Mouse (Mus musculus) liver, embryonic 13.5 days (tissue): ENCODE measurements around the gene Atg13. TPM values are rescaled to one million over a fixed set of nuclear protein-coding genes. Genes with fewer than 3 reads are reported as not detected.

Source experiments
- ATAC-seq: fragments of 200-750 bp; cut with Nextera tagmentation; 2 replicates; pipeline ENCODE4 v1.8.0; 2017; ENCODE audit warnings: low read depth, mild to moderate bottlenecking, moderate number of reproducible peaks, moderate library complexity
- DNase-seq: peaks from one replicate; pipeline ENCODE4 v3.0.0; 2022
- H3K27ac ChIP-seq: fragments of 300-500 bp; sonication (generic); 2 replicates; pipeline ENCODE4 v1.5.1; 2015; ENCODE audit warnings: moderate library complexity, mild to moderate bottlenecking, inconsistent platforms
- H3K27me3 ChIP-seq: fragments of 300-500 bp; sonication (generic); 2 replicates; pipeline ENCODE4 v1.6.1; 2015; ENCODE audit warnings: mild to moderate bottlenecking, inconsistent platforms
- H3K36me3 ChIP-seq: fragments of 300-500 bp; sonication (generic); 2 replicates; pipeline ENCODE4 v1.6.1; 2015; ENCODE audit warnings: mild to moderate bottlenecking, inconsistent platforms
- H3K4me1 ChIP-seq: fragments of 300-500 bp; sonication (generic); replicated peaks from 2 replicates; pipeline ENCODE4 v1.6.1; 2015; ENCODE audit warnings: inconsistent platforms
- H3K4me2 ChIP-seq: fragments of 300-500 bp; sonication (generic); 2 replicates; pipeline ENCODE4 v1.6.1; 2015; ENCODE audit warnings: inconsistent platforms, mild to moderate bottlenecking, moderate library complexity
- H3K4me3 ChIP-seq: fragments of 300-500 bp; sonication (generic); replicated peaks from 2 replicates; pipeline ENCODE4 v1.5.1; 2015; ENCODE audit warnings: mild to moderate bottlenecking, inconsistent platforms
- H3K9ac ChIP-seq: fragments of 300-500 bp; sonication (generic); 2 replicates; pipeline ENCODE4 v1.6.1; 2015; ENCODE audit warnings: mild to moderate bottlenecking, inconsistent platforms
- H3K9me3 ChIP-seq: fragments of 300-500 bp; sonication (generic); replicated peaks from 2 replicates; pipeline ENCODE4 v1.6.1; 2016; ENCODE audit warnings: inconsistent platforms
- WGBS: fragments of 180-500 bp; shearing (Covaris S2); methylation state at CpG from one replicate; pipeline ENCODE4 v1.1.7; 2015; ENCODE audit not compliant: insufficient replicate concordance; 5-methylcytosine and 5-hydroxymethylcytosine counted together
- polyA plus RNA-seq: library from polyadenylated mRNA; unstranded; fragments of >200 nt; fragmentation: Nextera tagmentation; extraction: Ambion mirVana; gene quantifications from 2 replicates; pipeline ENCODE4 v1.2.1, GENCODE M21; 2015

The Atg13 gene
- polyA plus RNA-seq, 1 experiment from 2014 or later = 10.6 TPM

- Histone ChIP-seq H3K27ac (no peak overlapping the region), H3K36me3 (peaks cover 60% of the 10 kb centered on the region)
Measured at GRCm38 (mm10) chr2:91683919-91684318, 26.5 kb downstream of the Atg13 start.

GRCm38 (mm10) chr2:91682850-91683249 is 27.5 kb downstream of the Atg13 start:
- no peaks in the 10 kb centered on the region for H3K4me1 ChIP-seq
- WGBS = 54% methylated on average over 4 of the region's 4 CpGs
- H3K9ac ChIP-seq = no peak overlapping the region
- peaks cover 59% of the 10 kb centered on the region for H3K36me3 ChIP-seq
- no peak overlapping the region for H3K4me2 ChIP-seq
- H3K9me3 ChIP-seq = no peaks in the 10 kb centered on the region
- no peak overlapping the region for H3K4me3 ChIP-seq
- no peaks in the 10 kb centered on the region for H3K27me3 ChIP-seq
- DNase-seq = peak; percentile 21
- ATAC-seq = peak; percentile 62; the same call in 1 of the 2 replicates
- H3K27ac ChIP-seq = no peak overlapping the region

More at GRCm38 (mm10) chr2:91683919-91684318, 26.5 kb downstream of the Atg13 start:
- DNase-seq = no peak
- 71% methylated on average over 8 of the region's 8 CpGs for WGBS
- Histone ChIP-seq H3K4me2 (no peak overlapping the region), H3K4me3 (no peak overlapping the region), H3K4me1 (no peaks in the 10 kb centered on the region), H3K27me3 (no peaks in the 10 kb centered on the region), H3K9ac (no peak overlapping the region), H3K9me3 (no peaks in the 10 kb centered on the region)
- no peak for ATAC-seq

- no peaks in the 10 kb centered on the region for H3K27me3 ChIP-seq
- no peak overlapping the region for H3K4me3 ChIP-seq
- H3K9ac ChIP-seq = no peak overlapping the region
- no peak for DNase-seq
- no peak overlapping the region for H3K4me2 ChIP-seq
- H3K4me1 ChIP-seq = no peaks in the 10 kb centered on the region
- no peak overlapping the region for H3K27ac ChIP-seq
- no peaks in the 10 kb centered on the region for H3K9me3 ChIP-seq
- peaks cover 88% of the 10 kb centered on the region for H3K36me3 ChIP-seq
- no peak for ATAC-seq
Measured at GRCm38 (mm10) chr2:91676961-91677360, 33.4 kb downstream of the Atg13 start.

GRCm38 (mm10) chr2:91676420-91676819 is 34.0 kb downstream of the Atg13 start:
- Histone ChIP-seq H3K27ac (no peak overlapping the region), H3K4me1 (no peaks in the 10 kb centered on the region), H3K4me3 (no peak overlapping the region), H3K9ac (no peak overlapping the region), H3K4me2 (no peak overlapping the region), H3K36me3 (peaks cover 90% of the 10 kb centered on the region), H3K27me3 (no peaks in the 10 kb centered on the region), H3K9me3 (no peaks in the 10 kb centered on the region)
- no peak for DNase-seq
- no peak for ATAC-seq
- WGBS = 60% methylated on average over 2 of the region's 2 CpGs

GRCm38 (mm10) chr2:91674895-91675294 is 35.5 kb downstream of the Atg13 start:
- Histone ChIP-seq H3K4me2 (no peak overlapping the region), H3K4me1 (no peaks in the 10 kb centered on the region), H3K4me3 (no peak overlapping the region), H3K9me3 (no peaks in the 10 kb centered on the region), H3K27ac (no peak overlapping the region), H3K27me3 (no peaks in the 10 kb centered on the region), H3K36me3 (peaks cover 92% of the 10 kb centered on the region), H3K9ac (no peak overlapping the region)
- DNase-seq = no peak
- 81% methylated on average over 5 of the region's 5 CpGs for whole genome bisulfite sequencing
- no peak for ATAC-seq

GRCm38 (mm10) chr2:91673587-91673986 is 36.8 kb downstream of the Atg13 start:
- H3K9me3 ChIP-seq = no peaks in the 10 kb centered on the region
- ATAC-seq (no peak), DNase-seq (no peak)
- H3K27me3 ChIP-seq = no peaks in the 10 kb centered on the region
- H3K4me3 ChIP-seq = no peak overlapping the region
- H3K4me2 ChIP-seq = no peak overlapping the region
- peaks cover 96% of the 10 kb centered on the region for H3K36me3 ChIP-seq
- no peak overlapping the region for H3K27ac ChIP-seq
- no peaks in the 10 kb centered on the region for H3K4me1 ChIP-seq
- 67% methylated on average over 2 of the region's 2 CpGs for WGBS
- no peak overlapping the region for H3K9ac ChIP-seq

- H3K4me2 ChIP-seq = no peak overlapping the region
- no peaks in the 10 kb centered on the region for H3K27me3 ChIP-seq
- peaks cover 90% of the 10 kb centered on the region for H3K36me3 ChIP-seq
- H3K27ac ChIP-seq = no peak overlapping the region
- WGBS = 84% methylated on average over 6 of the region's 6 CpGs
- no peak for DNase-seq
- ATAC-seq = no peak
- no peak overlapping the region for H3K4me3 ChIP-seq
- no peaks in the 10 kb centered on the region for H3K9me3 ChIP-seq
- no peaks in the 10 kb centered on the region for H3K4me1 ChIP-seq
- H3K9ac ChIP-seq = no peak overlapping the region
Measured at GRCm38 (mm10) chr2:91670038-91670437, 40.3 kb downstream of the Atg13 start.

GRCm38 (mm10) chr2:91669326-91669725 is 41.0 kb downstream of the Atg13 start:
- no peak for ATAC-seq
- Histone ChIP-seq H3K9ac (no peak overlapping the region), H3K4me1 (no peaks in the 10 kb centered on the region), H3K4me2 (no peak overlapping the region), H3K36me3 (peaks cover 90% of the 10 kb centered on the region), H3K9me3 (no peaks in the 10 kb centered on the region), H3K4me3 (no peak overlapping the region), H3K27me3 (no peaks in the 10 kb centered on the region), H3K27ac (no peak overlapping the region)
- DNase-seq = no peak
- WGBS = 87% methylated on average over 8 of the region's 8 CpGs

GRCm38 (mm10) chr2:91667747-91668146 is 42.6 kb downstream of the Atg13 start:
- Histone ChIP-seq H3K9ac (no peak overlapping the region), H3K9me3 (no peaks in the 10 kb centered on the region), H3K4me3 (no peak overlapping the region), H3K4me2 (no peak overlapping the region), H3K4me1 (no peaks in the 10 kb centered on the region), H3K36me3 (peaks cover 91% of the 10 kb centered on the region), H3K27ac (no peak overlapping the region), H3K27me3 (no peaks in the 10 kb centered on the region)
- WGBS = 81% methylated on average over 2 of the region's 2 CpGs
- no peak for DNase-seq
- no peak for ATAC-seq

GRCm38 (mm10) chr2:91666386-91666910 is 43.9 kb downstream of the Atg13 start:
- Histone ChIP-seq H3K36me3 (peaks cover 89% of the 10 kb centered on the region), H3K9ac (no peak overlapping the region), H3K27me3 (no peaks in the 10 kb centered on the region), H3K27ac (no peak overlapping the region), H3K4me3 (no peak overlapping the region), H3K9me3 (no peaks in the 10 kb centered on the region), H3K4me1 (no peaks in the 10 kb centered on the region), H3K4me2 (no peak overlapping the region)
- WGBS = 79% methylated on average over 6 of the region's 6 CpGs
- no peak for ATAC-seq
- no peak for DNase-seq

GRCm38 (mm10) chr2:91664780-91665179 is 45.6 kb downstream of the Atg13 start:
- Histone ChIP-seq H3K9ac (no peak overlapping the region), H3K4me1 (no peaks in the 10 kb centered on the region), H3K36me3 (peaks cover 82% of the 10 kb centered on the region), H3K9me3 (no peaks in the 10 kb centered on the region), H3K27ac (no peak overlapping the region), H3K27me3 (no peaks in the 10 kb centered on the region), H3K4me2 (no peak overlapping the region), H3K4me3 (no peak overlapping the region)
- DNase-seq (no peak), ATAC-seq (no peak)

GRCm38 (mm10) chr2:91660981-91661380 is 49.4 kb downstream of the Atg13 start:
- Histone ChIP-seq H3K4me3 (no peak overlapping the region), H3K27ac (no peak overlapping the region), H3K4me1 (no peaks in the 10 kb centered on the region), H3K4me2 (no peak overlapping the region), H3K27me3 (no peaks in the 10 kb centered on the region), H3K9ac (no peak overlapping the region), H3K36me3 (peaks cover 84% of the 10 kb centered on the region), H3K9me3 (no peaks in the 10 kb centered on the region)
- ATAC-seq (no peak), DNase-seq (no peak)
- WGBS = 84% methylated on average over 6 of the region's 6 CpGs
